Mouse (Mus musculus) inflammation-experienced regulatory T-cells, adult 6 months (primary cell): Measurements from ENCODE around the gene Lrmda. TPM values are rescaled to one million over a fixed set of nuclear protein-coding genes. Genes with fewer than 3 reads are reported as not detected.

Experiments
- ATAC-seq: one replicate; pipeline ENCODE4 v1.8.0; 2017
- polyA plus RNA-seq, 3 experiments: library from polyadenylated mRNA; unstranded; fragments of 100-300 nt; shearing (Covaris generic); gene quantifications; one replicate each; pipeline ENCODE4 v1.2.1; 2017

Lrmda gene
- polyA plus RNA-seq, 3 experiments from 2014 or later, result not detected

DNA sequence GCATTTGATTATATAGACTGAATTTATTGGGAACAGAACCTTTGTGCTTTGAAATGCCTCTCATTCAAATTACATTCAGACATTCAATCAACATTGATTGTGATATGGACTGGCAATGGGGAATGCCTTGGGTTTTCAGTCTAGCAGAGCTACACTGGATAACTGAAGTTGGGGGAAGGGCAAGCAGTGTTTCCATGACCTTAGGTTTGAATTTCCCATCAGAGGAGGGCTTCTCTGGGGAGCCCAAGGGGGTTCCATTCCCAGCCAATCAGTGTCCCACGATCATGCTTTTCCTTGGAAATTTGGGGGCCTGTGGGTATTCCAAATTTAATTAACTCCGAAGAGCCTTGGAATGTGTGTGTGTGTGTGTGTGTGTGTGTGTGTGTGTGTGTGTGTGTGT lies 888.5 kb downstream of the Lrmda start:
- no peak for ATAC-seq

DNA sequence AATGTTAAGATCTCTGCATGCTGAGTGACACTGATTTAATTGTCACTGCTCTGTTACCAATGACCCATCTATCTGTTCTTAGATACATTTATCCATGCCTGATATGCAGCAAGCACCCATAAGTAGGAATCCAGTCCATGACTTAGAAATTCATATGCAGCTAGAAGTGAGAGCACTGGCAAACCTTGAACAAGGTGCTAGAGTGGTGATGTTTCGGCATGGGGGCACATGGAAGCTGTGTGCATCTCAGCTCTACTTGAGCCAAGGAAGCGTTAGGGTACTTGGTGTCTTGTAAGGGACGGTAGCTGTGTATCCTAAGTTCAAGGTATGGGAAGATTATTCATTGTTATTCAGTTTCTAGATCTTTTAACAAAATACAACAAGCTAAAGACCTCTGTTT lies 896.0 kb downstream of the Lrmda start:
- ATAC-seq, result no peak

DNA sequence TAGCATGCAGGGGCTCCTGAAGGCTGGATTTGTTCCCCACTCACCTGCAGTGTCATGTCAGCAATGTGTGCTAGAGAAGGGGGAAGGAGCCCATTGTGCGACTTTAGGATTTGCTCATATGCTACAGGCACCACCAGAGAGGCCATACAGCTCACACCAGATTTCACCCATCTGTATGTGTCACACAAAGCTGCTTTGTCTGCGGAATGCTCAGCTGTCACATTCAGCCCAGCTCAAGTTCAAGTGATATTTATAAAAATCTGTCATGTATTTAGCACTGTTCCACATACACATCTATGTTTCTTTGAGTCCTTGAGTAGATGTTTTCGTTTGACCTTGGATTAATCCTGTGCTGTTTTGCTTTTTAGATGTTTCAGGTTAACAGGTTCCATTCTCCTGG lies 899.0 kb downstream of the Lrmda start:
- no peak for ATAC-seq

GRCm38 (mm10) chr14:22918931-22919330 lies 899.4 kb downstream of the Lrmda start:
- ATAC-seq, result no peak

DNA sequence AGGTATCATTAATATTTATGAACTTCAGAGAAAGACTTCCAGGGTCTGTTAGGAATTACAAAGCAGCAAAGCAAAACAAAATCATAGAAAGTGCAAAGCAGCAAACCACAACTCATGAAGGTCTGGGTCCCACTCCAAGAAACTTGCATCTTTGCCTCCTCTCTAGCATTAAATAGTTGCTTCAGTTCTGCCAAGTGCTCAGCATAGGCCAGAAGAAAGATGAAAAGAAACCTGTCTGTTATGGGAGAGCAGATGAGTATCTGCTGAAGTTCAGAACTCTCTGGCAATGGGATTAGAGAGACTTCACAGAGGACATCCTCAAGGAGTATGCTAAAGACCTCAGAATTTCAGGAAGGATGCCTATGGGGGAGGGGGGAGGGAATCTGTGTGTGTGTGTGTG lies 901.6 kb downstream of the Lrmda start:
- ATAC-seq, result no peak

DNA sequence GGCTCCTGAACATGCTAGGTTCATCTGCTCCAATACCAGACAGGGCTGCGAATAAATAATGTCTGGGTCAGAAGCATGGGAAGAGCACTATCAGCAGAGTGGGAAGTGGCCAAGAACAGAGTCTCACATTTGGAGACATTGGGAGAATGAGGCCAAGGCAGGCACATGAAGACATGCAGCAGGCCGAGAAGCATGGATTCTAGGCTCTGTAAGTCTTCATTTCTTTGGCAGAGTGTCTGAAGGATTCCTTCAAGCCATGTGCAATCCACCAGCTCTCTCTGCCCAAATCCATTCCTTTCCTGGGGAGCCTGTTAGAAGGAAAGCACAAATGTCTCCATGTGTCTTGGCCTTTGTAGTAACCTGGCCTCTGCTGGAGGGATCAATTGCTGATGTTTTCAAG lies 902.3 kb downstream of the Lrmda start:
- no peak for ATAC-seq

GRCm38 (mm10) chr14:22922571-22922970 lies 903.1 kb downstream of the Lrmda start:
- no peak for ATAC-seq

DNA sequence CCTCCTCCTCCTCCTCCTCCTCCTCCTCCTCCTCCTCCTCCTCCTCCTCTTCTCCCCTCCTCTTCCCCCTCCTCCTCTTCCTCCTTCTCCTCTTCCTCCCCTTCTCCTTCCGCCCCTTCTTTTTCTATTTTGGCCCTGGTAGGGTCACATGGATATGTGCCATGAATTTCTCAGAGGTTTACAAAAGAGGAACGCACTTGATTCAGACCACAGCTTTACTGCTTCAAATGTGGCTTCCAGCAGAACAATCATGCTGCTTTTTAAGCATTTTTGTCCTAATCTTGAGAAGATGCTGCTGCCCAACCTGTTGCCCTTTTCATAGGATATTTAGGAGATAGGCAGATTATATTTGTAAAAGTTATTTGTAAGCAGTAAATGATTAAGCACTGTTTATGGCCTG lies 903.7 kb downstream of the Lrmda start:
- no peak for ATAC-seq

- no peak for ATAC-seq
Observed at GRCm38 (mm10) chr14:22928263-22928662, 908.8 kb downstream of the Lrmda start.

DNA sequence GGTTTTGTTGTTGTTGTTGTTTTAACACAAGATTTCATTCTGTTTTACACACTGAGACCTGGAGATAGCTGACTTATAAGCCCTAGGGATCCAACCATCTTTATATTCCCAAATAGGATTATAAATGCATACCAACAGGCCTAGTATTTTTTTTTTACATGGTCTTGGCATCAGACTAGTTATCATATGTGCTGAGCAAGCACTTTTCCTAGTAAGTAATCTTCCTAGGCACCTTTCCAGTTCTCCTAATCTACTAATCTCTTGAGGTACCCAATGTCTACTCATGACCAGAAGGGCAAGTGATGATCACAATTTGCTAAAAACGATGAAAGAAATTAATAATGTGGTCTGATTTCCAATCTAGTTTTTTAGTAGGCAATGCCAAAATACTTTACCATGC lies 909.2 kb downstream of the Lrmda start:
- ATAC-seq, result no peak

DNA sequence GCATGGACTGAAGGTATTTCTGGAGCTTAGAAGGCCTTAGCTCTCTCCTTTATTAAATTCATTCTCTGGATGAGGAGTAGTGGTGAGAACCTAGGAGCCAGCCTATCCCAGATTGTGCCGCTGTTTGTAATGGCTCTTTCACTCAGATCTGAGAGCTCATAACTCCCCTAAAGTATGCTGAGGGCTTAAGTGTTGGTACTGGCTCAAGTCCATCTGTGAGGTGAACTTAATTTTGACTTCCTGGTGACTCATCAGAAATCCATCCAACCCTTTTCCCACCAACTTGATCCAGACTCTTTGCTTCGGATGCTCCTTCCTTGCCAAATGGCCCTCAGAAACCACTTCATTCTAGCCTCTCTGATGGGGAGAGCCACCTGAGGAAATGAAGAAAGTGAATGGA lies 910.1 kb downstream of the Lrmda start:
- ATAC-seq, result no peak

GRCm38 (mm10) chr14:22930488-22931046 lies 911.1 kb downstream of the Lrmda start:
- ATAC-seq, result no peak

DNA sequence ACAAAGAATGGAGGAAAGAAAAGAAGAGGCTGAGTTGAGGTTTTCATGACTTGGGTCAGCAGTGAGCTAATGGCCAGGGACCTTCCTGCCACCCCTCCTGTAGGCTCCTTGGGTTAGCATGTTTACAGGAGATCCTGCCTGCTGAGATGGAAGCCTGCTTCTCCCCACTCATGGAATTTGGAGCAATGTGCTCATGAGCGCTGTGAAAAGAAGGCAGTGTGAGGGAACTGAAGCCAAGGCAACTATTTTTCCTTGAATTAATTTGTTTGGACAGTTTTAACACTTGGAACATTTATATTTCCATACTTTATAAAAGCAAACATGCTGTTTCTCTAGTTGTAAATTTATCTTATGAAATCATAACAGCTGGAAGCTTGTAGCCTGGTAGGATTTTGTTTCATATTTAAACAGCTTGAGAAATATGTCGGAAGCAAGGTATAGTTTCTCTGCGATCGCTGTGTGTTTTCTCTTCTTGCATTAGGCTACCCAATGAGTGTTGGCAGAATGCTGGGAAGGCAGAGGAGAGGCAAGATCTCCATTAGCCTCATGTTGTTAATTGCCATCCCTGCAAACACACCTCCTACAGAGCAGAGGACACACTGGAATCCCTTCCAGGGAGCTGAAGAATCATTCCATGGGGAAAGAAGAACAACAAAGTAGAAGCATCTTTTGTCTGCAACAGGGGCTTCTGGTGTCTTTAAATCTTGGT lies 911.8 kb downstream of the Lrmda start:
- no peak for ATAC-seq

- no peak for ATAC-seq
Observed at GRCm38 (mm10) chr14:22936701-22937100, 917.2 kb downstream of the Lrmda start.

GRCm38 (mm10) chr14:22940576-22940975 lies 921.1 kb downstream of the Lrmda start:
- ATAC-seq, result no peak

DNA sequence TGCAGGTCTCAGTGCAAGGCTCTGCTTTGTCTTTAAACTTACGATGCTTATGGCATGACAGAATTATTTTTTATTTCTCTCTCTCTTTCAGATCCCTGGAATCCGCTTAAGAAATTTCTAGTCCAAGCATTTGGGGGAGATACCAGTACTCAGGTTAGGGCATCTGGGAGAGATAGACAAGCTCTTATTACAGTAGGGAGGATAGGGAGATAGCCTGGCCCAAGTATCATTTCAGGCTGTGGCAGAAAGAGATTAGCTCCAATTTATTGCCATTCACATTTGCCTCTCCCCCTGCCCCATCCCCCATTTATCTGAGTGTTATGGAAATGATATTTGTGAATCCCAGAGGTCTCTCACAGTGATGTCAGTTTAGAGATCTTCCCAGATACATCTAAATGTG lies 923.1 kb downstream of the Lrmda start:
- ATAC-seq, result no peak

DNA sequence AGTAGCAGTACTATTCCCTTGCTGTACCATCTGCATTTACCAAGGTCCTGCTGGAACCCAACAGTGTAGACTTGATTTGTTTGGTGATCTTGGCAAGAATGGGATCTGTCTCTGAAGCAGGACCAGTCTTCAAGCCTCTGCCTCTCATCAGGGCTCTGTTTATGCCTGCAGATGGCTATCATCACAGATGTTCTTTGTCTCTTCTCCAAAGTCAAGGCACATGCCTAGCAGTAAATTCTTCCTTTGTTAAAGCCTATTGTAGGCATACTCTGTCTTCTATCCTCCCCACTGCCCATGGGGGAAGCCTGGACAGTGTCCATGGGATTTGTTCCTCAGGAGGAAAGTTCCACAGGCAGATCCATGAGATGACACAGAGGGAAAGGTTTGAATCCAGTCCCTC lies 930.0 kb downstream of the Lrmda start:
- ATAC-seq, result no peak

DNA sequence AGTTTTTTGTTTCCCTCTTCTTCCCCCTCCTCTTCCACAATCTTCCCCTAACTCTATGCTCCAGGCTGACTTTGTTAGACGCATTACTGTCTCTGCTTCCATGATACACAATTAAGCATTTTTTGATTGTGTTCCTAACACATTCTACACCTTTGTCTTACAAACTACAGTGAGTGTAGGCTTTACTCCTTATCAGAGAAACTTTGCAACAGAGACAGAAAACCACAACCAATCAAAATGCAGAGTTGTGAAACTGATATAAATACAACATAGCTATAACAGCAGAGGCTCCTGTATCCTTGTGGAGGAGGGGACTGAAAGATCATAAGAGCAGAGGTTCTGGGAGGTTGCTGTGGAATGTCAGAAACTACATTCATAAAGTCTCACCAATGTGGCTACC lies 933.5 kb downstream of the Lrmda start:
- no peak for ATAC-seq

DNA sequence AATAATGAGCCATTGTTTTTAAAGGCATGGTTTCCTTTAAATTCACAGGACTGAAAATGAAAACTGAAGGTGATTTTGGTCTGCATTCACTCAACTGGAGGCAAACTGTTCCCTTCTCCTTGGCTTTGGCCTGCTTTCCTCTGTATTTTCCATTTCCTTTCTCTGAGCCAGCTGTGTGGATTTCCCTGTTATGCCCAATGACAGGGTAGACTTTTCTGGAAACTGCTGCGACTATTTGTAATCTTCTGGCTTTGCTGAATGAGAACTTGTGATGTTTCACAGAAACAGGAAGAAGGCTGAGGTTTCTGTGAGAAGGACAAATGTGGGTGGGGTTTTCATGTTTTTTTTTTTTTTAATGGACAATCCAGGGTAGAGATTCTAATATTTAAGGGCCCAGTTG lies 940.7 kb downstream of the Lrmda start:
- no peak for ATAC-seq

DNA sequence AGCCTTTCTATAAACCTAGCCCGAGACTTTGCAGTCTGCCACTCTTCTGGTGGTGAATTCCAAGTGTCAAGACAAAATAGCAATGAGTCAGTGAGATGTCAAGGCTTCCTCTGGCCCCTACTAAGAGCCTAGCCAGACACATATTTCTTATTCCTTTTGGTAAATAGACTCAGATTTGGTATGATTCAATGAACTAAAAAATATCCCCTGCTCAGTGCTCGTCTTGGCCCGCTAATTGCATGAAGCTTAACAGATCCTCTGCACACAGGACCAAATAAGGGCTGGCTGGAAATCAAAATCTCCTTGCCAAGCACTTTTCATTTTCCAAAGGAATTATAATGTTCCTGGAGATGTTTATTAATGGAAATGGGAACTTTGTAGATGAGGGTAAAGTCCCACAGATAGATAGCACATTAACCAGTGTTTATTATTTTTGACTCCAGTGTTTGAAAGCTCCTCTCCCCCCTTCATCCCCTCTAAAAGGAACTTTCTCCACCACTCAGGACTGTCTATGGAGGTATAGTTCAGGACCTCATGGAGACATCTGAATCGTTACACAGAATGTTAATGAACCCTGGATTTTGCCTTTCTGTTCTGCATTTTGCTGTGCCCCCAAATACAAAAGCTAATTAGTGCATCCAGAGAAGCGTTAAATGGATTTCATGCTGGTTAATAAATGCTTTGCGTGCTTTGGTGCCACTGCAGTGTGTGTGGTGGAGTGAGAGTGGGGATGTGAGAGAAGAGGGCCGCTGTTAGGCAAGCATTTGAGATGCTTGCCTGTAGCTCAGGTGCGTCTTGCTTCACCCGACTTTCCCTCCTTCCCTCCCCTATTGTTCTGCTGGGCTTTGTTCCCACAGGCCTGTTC lies 945.5 kb downstream of the Lrmda start:
- no peak for ATAC-seq

DNA sequence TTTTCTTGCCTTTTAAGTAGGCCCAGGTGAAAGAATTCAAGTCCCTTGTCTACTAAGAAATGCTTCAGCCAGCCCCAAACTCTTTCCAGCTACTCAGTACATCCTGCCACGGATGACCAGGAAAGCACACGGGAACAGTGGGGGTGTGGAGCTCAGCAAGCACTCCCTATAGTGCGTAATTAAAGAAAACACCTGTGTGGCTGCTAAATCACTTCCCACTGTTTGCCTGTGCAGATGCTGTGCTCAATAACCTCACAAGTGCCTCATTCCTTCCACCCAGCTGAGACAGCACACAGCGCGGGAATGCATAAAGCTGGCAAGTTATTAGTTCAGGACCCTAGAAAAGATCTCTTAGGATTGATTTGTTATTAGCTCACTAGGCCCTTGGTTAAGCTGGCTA lies 949.2 kb downstream of the Lrmda start:
- ATAC-seq, result no peak

DNA sequence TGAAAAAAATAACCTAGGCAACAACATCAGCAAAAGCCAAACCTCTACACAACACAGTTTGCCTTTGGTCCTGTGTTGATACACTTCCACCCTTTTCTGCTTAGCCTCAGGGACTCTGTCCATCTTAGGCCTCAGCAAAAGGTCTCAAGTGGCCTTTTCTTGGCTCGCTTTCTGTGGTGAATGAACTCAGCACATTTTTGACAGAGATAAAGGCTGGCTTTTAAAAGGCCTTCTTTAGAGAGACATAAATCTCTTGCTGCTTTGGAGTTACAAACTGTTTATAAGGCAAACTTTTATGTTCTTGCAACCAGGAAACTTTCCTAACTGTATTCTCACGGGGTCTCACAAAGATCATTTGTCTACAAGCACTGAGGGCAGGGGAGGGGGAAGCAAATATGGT lies 967.2 kb downstream of the Lrmda start:
- ATAC-seq, result no peak

DNA sequence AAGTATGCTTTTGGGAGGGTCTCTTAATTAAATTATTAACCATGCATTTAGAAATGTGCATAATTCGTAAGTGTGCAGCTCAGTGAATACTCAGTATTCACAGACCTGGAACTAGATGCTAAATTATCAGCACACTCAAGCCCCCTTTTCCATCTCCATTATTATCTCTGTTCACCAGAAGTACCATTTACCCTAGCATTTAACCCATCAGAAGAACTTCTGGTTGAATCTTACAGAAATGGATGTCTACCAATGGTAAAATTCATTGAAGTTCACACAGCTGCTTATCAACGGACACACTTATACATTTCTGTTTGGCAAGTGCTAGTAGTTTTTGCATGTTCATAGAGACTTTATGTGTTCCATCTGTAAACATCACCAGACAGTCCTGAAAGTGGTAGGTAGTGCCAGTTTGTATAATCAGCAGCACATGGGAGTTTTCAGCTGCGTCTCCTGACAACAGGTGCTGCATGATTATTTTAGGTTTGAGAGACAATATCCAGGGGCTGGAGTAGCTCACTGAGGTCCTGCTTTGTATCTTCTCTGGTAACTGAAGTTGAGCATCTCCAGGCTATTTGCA lies 968.7 kb downstream of the Lrmda start:
- no peak for ATAC-seq
